Mouse (Mus musculus) embryonic fibroblast, embryonic 13.5 days (primary cell): ENCODE results near the gene Jmjd7. TPM values are rescaled to one million over a fixed set of nuclear protein-coding genes. Genes with fewer than 3 reads are reported as not detected.

Source experiments
- H3K27ac ChIP-seq: 2 replicates; pipeline ENCODE4 v1.5.1; 2012; ENCODE audit warnings: low read length, control low read depth, inconsistent platforms; ENCODE audit not compliant: insufficient read depth
- H3K4me1 ChIP-seq: 2 replicates; pipeline ENCODE4 v1.6.1; 2011; ENCODE audit warnings: low read length; ENCODE audit not compliant: control insufficient read depth, insufficient read depth
- H3K4me3 ChIP-seq: 2 replicates; pipeline ENCODE4 v1.5.1; 2011; ENCODE audit warnings: mild to moderate bottlenecking, control low read depth, low read length; ENCODE audit not compliant: insufficient read depth
- CTCF ChIP-seq: IDR thresholded peaks from 2 replicates; pipeline ENCODE4 v1.5.1; 2011; ENCODE audit warnings: mild to moderate bottlenecking, control low read depth, low read length, moderate library complexity, borderline replicate concordance; ENCODE audit not compliant: insufficient read depth
- POLR2A ChIP-seq: IDR thresholded peaks from 2 replicates; pipeline ENCODE4 v1.6.1; 2011; ENCODE audit warnings: low read depth, mild to moderate bottlenecking, control low read depth, low read length, moderate library complexity
- polyA plus RNA-seq: library from polyadenylated mRNA; stranded (reverse); fragments of >200 nt; gene quantifications from 2 replicates; pipeline ENCODE4 v1.2.4, GENCODE M21; 2011; ENCODE audit warnings: low read depth; ENCODE audit not compliant: missing spikeins, insufficient read length

The Jmjd7 gene
- polyA plus RNA-seq, 1 experiment, result 4.4 TPM

- Histone ChIP-seq H3K27ac (no peak overlapping the region), H3K4me3 (no peak overlapping the region), H3K4me1 (no peaks in the 10 kb centered on the region)
- TF ChIP-seq POLR2A (no peak), CTCF (no peak)
Observed at GRCm38 (mm10) chr2:120054771-120055552, 27.7 kb downstream of the Jmjd7 start.

- Histone ChIP-seq H3K27ac (no peak overlapping the region), H3K4me3 (no peak overlapping the region), H3K4me1 (no peaks in the 10 kb centered on the region)
- TF ChIP-seq CTCF, result no peak
- TF ChIP-seq POLR2A, result no peak
Observed at GRCm38 (mm10) chr2:120055923-120056322, 28.6 kb downstream of the Jmjd7 start.

GRCm38 (mm10) chr2:120058818-120059217 lies 31.5 kb downstream of the Jmjd7 start:
- TF ChIP-seq CTCF, result no peak
- TF ChIP-seq POLR2A, result no peak
- no peak overlapping the region for H3K27ac ChIP-seq
- no peaks in the 10 kb centered on the region for H3K4me1 ChIP-seq
- no peak overlapping the region for H3K4me3 ChIP-seq

- H3K4me1 ChIP-seq, result no peaks in the 10 kb centered on the region
- H3K4me3 ChIP-seq, result no peak overlapping the region
- H3K27ac ChIP-seq, result no peak overlapping the region
- TF ChIP-seq CTCF (no peak), POLR2A (no peak)
Observed at GRCm38 (mm10) chr2:120059466-120059865, 32.2 kb downstream of the Jmjd7 start.

- no peaks in the 10 kb centered on the region for H3K4me1 ChIP-seq
- no peak overlapping the region for H3K4me3 ChIP-seq
- H3K27ac ChIP-seq, result no peak overlapping the region
- TF ChIP-seq CTCF (no peak), POLR2A (no peak)
Observed at GRCm38 (mm10) chr2:120060190-120060589, 32.9 kb downstream of the Jmjd7 start.

- H3K4me3 ChIP-seq, result no peak overlapping the region
- no peaks in the 10 kb centered on the region for H3K4me1 ChIP-seq
- H3K27ac ChIP-seq, result no peak overlapping the region
- no peak for TF ChIP-seq CTCF
- no peak for TF ChIP-seq POLR2A
Observed at GRCm38 (mm10) chr2:120060651-120061050, 33.4 kb downstream of the Jmjd7 start.

GRCm38 (mm10) chr2:120062248-120062647 lies 35.0 kb downstream of the Jmjd7 start:
- H3K27ac ChIP-seq, result no peak overlapping the region
- H3K4me1 ChIP-seq, result no peaks in the 10 kb centered on the region
- H3K4me3 ChIP-seq, result no peak overlapping the region
- TF ChIP-seq POLR2A, result no peak
- no peak for TF ChIP-seq CTCF

- Histone ChIP-seq H3K4me3 (no peak overlapping the region), H3K27ac (no peak overlapping the region), H3K4me1 (no peaks in the 10 kb centered on the region)
- TF ChIP-seq CTCF, result no peak
- TF ChIP-seq POLR2A, result no peak
Observed at GRCm38 (mm10) chr2:120064639-120065038, 37.4 kb downstream of the Jmjd7 start.

- no peak for TF ChIP-seq CTCF
- H3K4me3 ChIP-seq, result no peak overlapping the region
- no peaks in the 10 kb centered on the region for H3K4me1 ChIP-seq
- no peak overlapping the region for H3K27ac ChIP-seq
Observed at GRCm38 (mm10) chr2:120065243-120065642, 38.0 kb downstream of the Jmjd7 start.

GRCm38 (mm10) chr2:120066224-120066623 lies 38.9 kb downstream of the Jmjd7 start:
- Histone ChIP-seq H3K27ac (no peak overlapping the region), H3K4me1 (no peaks in the 10 kb centered on the region), H3K4me3 (no peak overlapping the region)
- no peak for TF ChIP-seq CTCF
- TF ChIP-seq POLR2A, result no peak
